Mouse (Mus musculus): ENCODE data around the gene Abtb1. TPM values are rescaled to one million over a fixed set of nuclear protein-coding genes. Genes with fewer than 3 reads are reported as not detected.

The Abtb1 gene
- total RNA-seq, 2 experiments from 2014 or later: 9.5 to 40.1 TPM

DNA sequence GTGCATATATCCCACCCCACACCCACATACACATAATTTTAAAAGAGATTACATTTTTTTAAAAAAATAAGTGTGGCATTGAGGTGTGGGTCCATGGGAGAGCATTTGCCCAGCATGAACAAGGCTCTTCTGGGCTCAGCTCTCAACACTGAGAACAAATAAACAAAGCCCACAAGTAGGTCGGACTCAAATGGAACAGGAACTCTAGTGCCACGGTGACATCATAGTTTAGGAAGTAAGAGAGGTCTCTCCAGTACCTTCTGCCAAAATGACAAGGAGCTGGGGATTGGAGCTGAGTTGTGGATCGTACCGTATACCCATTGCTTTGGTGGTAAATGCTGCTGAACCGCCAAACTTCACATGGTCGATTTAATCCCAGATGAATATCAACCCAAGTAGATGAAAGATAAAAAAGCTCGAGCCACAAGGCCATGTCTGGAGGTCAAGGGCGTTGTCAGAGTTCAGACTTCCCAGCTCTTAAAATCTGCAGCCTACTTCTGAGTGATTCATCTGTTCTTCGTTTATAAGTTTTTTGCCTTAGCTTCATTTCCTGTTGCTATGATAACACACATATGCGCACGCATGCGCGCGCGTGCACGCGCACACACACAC is 36.7 kb downstream of the Abtb1 start:
- ATAC-seq (replicated peaks; ENCODE audit: poor library complexity): no peak

DNA sequence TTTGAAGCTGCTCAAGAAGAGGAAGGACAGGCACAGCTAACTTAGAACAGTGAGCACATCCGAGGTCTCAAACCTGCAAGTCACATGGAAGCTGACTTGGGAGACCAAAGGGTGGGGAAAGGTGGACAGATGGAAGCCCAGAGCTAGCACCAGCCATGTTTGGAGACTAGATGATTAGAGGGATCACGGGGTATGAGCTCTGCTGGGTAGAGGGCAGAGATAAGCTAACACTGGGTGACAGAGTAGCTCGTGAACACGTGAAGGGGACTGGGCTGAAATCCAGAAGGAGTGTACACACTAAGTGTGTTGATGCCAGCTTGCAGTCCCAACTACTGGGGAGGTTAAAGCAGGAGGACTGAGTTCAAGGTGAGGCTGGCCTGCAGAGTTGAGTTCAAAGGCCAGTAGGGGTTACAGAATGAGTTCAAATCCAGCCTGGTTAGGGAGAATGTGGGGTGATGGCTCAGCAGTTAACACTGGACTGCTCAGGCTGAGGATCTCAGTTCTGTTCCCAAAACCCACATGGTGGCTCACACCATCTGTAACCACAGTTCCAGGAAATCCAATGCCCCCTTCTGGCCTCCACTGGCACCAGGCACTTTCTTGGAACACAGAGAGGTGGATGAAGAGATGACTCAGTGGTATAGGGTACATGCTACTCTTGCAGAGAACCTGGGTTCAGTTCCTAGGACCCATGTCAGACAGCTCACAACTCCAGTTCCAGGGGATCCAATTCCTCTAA is 37.7 kb downstream of the Abtb1 start:
- peak; percentile 82 for ATAC-seq (replicated peaks; ENCODE audit: poor library complexity)

DNA sequence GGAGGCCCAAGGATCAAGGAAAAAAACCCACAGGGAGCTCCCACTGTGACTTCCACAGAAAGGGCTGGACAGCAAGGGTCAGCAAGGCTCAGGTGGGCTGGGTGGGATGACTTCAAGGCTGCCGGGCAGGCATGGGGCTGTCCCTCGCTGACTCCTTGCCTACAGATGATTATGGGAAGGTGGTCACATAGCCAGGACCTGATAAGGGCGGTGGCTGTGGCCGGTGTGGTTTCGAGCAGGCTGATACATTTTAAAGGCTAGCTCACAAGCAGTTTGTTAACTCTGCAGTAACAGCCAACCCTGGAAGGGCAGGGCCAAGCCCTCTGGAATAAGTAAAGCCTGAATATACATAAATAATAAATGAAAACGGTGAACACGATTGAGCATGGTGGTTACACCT is 38.7 kb downstream of the Abtb1 start:
- peak; percentile 65 for ATAC-seq (replicated peaks; ENCODE audit: poor library complexity)

DNA sequence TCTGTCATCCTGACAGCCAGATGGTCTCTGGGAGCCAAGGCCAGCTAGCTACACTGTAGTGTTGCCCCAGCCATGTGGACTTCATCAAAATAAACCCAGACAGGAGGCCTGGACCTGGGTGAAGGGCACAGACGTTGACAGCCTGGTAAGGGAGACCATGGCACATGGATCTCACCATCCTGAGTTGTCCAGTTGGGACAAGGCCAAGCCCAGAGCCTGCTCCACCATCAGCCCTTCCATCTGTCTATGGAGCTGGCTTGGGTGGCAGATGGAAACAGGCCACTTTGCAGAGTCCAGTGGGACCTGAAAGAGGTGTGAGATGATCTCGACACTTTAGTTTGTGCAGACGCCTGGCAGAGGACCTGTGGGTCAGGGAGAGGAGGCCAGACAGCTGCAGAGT is 41.0 kb downstream of the Abtb1 start:
- ATAC-seq (replicated peaks; ENCODE audit: poor library complexity): no peak

DNA sequence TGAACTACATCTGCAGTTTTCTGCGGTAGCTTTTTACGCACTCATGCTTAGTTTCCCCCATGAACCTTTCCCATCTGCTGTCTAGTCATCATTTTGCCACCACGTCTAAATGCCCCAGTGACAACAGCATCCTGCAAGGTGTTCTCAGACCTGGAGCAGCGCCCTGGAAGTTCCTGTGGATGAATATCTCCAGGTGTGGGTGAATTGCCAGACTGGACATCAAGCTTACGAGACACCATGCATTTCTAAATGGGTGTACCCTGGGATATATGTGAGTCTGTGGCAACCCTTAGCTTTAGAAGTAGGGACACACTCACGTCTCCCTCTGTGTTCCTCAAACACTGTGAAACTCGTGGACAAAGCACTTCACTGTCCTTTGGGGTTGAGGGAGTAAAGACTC is 41.6 kb downstream of the Abtb1 start:
- ATAC-seq (replicated peaks; ENCODE audit: poor library complexity): no peak

DNA sequence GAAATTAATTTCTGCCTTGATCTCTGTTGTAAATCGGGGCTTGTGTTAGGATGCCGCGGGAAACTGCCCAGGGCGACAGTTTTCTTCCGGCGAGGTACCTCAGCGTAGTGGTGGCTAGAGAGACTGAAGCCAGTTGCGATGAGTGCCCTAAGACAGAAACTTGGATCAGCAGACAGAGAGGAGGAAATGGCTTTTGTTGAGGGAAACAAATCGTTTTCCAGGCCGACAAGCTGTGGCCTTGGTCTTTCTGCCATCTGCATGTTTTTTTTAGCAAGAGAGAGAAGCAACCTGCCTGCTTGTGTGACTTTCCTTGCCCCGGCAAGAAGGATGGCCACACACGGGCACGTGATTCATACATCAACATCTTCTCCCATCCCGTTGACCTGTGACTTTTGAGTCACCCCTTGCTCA is 47.2 kb downstream of the Abtb1 start:
- ATAC-seq (replicated peaks; ENCODE audit: poor library complexity): no peak

DNA sequence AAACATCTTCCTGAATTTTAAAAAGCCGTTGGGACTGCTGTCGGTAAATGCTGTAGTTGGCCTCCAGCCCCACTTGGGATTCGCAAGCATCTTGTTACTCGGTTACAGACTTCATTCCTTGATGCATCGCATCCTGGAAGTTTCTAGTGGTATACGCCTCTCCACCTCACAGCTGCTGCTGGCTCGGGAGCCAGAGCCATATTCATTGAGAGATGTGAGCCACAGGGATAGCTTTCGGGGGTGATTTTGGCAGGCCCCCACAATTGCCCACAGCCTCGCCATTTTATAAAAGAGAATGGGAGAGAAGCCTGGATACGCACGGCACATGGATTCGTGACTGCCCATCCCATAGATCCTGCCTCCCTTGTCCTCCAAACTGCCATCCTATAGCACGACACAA is 47.9 kb downstream of the Abtb1 start:
- ATAC-seq (replicated peaks; ENCODE audit: poor library complexity): no peak

DNA sequence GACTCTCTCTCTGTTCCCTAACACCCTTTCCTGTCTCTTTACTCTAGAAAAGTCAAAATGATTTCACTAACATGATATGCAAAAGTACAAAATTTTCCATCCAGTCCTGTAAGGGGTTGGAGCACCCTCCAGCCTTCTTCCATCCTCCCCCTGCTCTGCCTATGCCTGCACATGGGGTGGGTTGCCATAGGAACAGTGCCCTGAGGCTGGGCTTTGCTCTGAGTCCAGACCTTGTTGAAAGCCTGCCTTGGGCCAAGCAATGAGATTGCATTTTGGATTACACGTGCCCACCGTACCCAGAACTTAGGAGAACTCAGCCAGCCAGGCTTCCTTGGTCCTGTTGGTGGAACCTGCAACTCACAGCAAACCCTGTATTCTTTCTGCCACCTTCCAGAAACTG is 48.5 kb downstream of the Abtb1 start:
- no peak for ATAC-seq (replicated peaks; ENCODE audit: poor library complexity)

DNA sequence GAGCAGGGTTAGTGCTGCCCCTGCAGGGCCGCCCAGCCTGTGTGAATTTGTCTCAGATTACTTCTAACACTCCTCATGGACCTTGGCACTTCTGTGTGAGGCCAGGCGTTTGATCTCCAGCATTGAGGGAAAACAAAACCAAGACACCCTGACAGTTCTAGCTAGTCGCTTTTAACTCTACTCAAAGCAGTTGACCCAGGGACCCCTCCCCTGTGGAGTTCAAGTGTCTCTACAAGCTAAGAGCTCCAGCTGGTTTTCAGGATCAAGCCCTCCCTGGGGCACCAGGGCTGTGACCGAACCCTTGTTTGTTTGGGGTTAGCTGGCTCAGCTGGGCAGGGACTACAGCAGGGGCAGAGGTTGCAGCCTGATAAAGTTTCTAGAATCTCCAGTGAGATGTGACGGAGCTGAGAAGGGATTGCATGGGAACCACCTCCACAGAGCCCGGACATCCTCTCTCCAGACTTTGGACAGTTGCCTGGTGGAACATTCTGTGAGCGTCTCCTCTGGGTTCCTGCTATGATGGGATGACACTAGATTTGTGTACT is 49.6 kb downstream of the Abtb1 start:
- no peak for ATAC-seq (replicated peaks; ENCODE audit: poor library complexity)

DNA sequence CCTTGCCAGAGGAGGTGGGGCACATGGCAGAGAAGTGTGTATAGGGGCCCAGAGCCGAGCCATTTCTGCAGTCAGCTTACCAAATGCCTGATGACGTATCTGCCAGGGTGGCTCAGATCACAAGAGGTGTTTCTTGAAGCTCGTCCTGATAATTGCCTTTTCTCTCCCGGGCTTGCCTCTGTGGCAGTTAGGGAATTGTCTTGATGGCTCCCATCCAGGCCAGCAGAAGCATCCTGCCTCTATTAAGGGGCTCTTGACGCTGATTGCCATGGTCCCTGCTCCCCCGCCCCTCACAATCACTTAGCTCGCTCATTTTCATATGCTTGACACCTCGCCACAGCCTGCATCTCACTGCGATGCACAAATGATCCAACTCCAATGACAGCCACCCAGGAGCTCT is 50.5 kb downstream of the Abtb1 start:
- no peak for ATAC-seq (replicated peaks; ENCODE audit: poor library complexity)

DNA sequence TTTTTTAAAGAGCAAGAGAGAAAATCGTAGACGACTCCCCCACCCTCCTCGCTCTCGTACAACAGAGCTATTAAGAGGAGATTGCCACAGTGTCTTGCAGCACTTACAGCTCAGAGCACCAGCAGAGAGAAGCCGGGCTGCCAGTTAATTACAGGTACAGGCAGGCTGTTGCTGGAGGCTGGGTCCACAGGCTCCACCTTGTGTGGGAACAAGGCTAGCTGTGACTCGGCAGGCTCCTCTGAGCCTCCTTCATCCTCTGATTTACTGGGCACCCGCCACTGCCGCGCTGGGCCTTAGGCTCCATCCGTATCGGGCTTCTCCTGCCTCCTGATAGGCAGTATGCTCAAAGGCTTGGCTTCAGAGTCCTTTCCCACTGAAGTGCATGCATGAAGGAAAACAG is 53.6 kb downstream of the Abtb1 start:
- no peak for ATAC-seq (replicated peaks; ENCODE audit: poor library complexity)

DNA sequence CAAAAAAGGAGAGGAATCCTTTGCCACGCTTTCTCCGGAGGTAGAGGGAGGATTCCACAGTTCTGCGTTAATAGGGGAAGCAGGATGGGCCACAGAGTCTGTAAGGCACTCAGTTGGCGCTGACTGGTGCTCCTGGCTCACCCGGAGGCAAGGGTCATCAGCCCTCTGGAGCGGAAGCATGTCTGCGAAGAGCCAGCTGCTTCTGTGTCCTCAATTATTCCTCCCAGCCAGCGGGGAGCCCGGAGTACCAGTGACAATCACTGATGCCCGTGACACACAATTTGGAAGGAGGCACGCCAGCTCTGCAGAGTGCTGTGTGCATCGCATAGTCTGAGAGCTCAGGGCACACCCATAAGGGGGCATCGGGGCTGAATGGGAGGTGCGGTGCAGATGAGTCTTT is 54.3 kb downstream of the Abtb1 start:
- no peak for ATAC-seq (replicated peaks; ENCODE audit: poor library complexity)

DNA sequence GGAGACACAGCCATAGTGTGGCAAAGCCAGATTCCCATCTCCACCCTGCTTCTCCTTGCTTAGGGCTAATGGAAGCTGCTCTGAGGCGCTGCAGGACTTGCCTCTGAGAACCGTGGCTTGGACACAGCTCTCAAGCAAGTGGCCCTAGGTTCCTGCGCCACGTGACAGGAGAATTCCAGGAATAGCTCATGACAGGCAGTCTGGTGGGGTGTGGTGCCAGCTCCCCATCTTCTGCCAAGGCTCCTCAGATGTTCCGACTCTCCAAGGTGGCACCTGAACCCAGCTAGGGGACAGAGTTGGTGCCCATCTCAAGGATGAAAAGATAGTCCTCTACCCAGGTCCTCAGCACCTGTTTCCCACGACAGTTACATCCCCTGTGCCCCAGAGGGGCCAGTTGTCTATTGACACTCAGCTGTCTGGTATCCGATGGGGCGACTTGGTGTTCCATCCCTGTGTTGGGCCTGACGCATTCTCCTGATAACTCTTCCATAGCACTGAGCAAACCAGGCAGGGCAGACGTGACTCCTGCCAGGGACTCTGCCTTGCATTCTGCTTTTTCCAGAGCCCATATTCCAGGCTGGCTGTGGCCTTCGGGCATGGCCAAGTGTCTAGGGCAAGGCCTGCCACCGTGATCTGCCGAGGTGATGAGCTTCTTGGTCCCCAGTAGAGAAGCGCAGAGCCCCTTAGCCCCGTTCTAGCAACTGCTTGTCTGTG is 54.9 kb downstream of the Abtb1 start:
- ATAC-seq (replicated peaks; ENCODE audit: poor library complexity): no peak

Other genes with a start within 250 kb of the Abtb1 start
- 0.17 and 0.37 TPM in 2 replicates for gene Kbtbd12, start 204.0 kb downstream of the Abtb1 start, total RNA-seq (2015)
- gene Kbtbd12, start 204.0 kb downstream of the Abtb1 start, total RNA-seq (2017): 0.41 and 0.67 TPM in 2 replicates
- 1.7 and 1.9 TPM in 2 replicates for gene Mgll, start 117.6 kb downstream of the Abtb1 start, total RNA-seq (2015)
- 1.6 and 2.7 TPM in 2 replicates for gene Mgll, start 117.6 kb downstream of the Abtb1 start, total RNA-seq (2017)
- gene Podxl2, start 33.1 kb upstream of the Abtb1 start, total RNA-seq (2015): 0.15 TPM in 1 of 2 replicates, not detected in the other
- gene Podxl2, start 33.1 kb upstream of the Abtb1 start, total RNA-seq (2017): 0.41 and 0.92 TPM in 2 replicates
- gene Mcm2, start 56.8 kb upstream of the Abtb1 start, total RNA-seq (2015): 103 and 107 TPM in 2 replicates
- gene Mcm2, start 56.8 kb upstream of the Abtb1 start, total RNA-seq (2017): 150 and 151 TPM in 2 replicates
- gene Tpra1, start 60.3 kb upstream of the Abtb1 start, total RNA-seq (2015): 24.3 and 26.1 TPM in 2 replicates
- gene Tpra1, start 60.3 kb upstream of the Abtb1 start, total RNA-seq (2017): 28.4 and 32.8 TPM in 2 replicates

Data from megakaryocyte progenitor cell, adult 5-6 weeks (primary cell).